Mouse (Mus musculus): ENCODE results near the gene Frmd6.

Gene Frmd6

DNA sequence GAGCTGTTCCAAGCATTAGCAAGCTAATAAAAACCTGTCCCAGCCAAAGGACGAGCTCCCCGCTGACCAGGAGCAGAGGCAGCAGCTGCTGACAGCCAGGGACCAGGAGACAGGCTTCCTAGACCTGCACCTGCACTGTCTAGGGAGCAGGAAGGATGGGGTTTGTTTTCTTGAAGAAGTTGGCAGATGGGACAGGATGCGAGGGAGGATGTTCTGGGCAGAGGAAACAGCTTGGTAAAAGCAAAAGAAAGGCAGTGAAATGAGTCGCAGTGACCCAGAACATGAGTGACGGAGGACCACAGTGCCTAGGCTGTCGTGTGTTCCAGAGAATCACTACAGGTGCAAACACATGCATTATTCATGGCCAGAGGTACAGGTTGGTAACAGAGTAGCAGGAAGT is 27.7 kb downstream of the Frmd6 start:
- DNase-seq (ENCODE audit: low spot score): no peak

DNA sequence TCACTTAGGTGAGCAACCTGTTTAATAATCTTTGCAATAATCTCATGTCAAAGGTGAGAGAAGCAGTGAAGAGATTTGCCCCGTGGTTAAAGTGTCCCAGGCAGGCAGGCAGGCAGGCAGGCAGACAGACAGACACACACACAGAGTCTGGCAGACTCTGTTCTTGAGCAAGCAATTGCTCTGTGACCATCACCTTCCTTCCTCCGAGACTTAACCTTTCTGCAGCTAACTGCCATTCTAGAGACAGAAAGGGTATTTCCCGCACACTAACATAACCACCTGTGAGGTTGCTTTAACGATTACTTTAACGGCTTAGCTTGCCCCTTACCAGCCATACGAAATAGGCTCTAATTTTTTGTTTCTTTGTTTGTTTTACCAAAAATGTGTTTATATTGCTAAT is 30.4 kb downstream of the Frmd6 start:
- no peak for DNase-seq (ENCODE audit: low spot score)

DNA sequence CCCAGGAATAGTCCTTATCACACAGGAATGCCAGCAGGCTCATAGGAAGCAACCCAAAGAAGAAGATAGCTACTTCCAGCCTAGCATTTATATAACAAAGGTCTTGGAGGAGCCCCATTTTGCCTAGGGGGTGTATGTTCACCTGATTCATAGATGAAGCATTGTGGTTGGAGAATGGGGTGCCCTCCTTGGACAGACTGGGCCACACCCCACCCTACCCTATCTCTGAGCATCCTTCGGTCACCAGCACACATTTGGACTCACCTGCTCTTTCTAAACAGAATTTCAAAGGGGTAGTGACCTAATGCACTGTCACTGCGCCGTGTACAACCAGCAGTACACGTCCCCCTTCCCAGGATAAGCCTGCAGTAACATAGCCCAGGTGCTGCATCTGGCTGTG is 31.5 kb downstream of the Frmd6 start:
- DNase-seq (ENCODE audit: low spot score): no peak

DNA sequence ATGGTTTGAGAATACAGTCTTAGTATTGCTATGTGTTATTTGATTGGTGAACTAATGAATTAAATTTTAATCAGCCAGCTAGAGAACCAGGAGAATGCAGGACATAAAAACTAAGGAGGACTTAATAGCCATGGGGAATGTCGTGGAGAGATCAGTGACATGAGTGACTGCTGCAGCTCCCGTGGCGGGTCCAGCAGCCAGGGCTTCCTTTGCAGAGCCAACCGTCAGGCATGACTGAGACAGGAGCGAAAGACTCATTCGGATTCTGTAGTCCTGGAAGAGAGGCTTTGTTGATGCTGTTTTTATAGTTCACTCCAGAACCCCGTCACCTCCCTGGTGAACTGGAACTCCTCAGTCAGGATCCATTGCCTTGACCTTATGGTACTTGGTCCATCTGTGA is 38.0 kb downstream of the Frmd6 start:
- DNase-seq (ENCODE audit: low spot score): no peak

GRCm38 (mm10) chr12:70867780-70868179 is 42.5 kb downstream of the Frmd6 start:
- DNase-seq (ENCODE audit: low spot score): no peak

- DNase-seq (ENCODE audit: low spot score): no peak
Observed at GRCm38 (mm10) chr12:70868190-70868987, 43.1 kb downstream of the Frmd6 start.

DNA sequence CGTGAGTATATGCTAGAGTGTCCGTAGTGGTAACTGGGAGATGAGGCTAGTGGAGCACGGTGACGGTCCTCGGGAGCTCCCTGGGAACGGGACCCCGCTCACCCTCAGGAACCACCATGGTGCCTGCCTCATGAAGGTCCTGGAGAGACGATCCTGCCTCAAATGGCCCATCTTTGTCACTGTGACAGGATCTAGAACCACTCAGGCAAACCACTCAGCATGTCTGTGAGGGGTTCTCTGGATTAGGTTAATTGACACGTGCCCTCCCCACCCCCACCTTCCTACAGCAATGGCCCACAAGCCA is 43.6 kb downstream of the Frmd6 start:
- DNase-seq (ENCODE audit: low spot score): no peak

DNA sequence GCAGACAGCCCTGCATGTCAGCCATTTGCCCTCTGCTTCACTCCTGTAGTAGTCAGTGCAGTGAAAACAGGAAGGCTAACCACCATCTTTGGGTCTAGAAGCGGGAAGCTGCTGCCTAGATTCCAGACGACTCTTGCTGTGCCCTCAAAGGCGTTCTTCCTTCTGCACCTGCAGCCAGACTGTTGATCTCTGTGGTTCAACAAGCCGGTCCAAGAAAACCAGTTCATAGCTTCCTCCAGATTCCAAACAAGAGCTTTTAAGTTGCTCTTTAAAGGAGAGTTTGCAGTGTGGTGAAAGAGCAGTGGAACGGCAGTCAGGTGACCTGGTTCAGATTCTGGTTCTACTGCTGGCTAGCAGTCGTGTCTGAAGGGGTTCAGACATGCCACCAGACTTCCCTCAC is 48.2 kb downstream of the Frmd6 start:
- DNase-seq (ENCODE audit: low spot score): no peak

DNA sequence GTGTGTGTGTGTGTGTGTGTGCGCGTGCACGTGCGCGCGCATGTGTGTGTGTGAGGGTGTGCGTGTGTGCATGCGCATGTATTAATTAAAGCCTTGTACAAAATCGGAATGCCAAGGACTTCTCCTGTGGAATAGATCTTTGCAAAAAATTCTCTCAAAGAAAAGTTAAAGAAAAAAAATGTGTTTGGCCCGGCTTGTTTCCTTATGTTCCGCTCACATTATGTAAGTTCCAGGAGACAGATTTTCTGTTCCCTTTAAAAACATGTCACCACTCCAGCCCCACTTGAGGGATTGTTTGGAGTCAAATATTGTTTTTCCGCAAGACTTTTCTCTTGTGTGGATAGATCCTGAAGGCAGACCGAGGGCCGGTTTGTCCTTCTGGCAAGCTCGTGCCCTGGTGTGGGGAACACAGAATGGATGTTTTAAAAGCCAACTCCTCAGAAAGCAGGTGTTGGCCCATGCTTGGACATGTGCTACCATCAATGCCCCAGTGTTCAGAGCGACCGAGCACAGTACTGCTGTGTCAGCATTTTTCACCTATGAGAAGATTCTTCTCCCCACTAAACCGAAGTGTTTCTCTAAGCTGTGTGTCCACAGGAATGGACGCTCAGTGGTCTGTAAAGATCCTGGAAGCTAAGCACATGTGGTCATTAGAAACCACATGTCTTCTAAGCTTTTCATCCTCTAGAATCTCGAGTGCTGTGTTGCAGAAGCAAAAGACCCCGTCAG is 51.1 kb downstream of the Frmd6 start:
- no peak for DNase-seq (ENCODE audit: low spot score)

DNA sequence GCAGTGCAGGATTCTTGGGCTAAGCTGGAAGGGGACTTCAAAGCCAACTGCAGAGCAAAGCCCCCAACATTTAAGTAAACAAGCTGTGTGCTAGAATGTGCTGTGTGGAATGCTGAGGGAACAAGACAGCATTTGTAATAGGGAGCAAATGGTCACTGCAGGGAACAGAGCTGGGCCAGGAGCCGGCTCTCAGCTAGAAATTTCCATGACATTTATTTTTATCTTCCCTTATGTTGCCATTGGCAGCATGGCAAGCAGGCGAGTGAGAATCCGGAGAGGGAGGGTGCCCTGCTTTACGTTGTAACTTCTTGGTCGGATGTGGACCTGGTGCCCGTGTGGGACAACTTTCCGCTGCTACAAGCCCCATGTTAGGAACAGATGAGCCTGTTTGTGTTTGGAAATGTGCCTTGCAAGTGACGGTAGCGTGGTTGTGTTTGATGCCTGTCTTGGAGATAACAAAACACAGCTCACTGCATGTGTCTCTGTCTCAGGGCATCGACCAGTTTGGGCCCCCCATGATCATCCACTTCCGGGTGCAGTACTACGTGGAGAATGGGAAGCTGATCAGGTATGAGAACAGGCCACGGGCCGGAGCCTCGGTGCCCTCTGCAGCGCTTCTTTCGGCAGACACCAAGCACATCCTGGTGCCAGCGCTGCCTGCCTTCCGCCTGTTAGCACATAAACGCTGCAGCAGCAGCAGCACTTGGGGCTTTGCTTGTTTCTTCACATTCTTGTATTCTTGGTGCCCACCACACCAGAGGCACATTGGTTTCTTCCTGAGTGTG is 52.8 kb downstream of the Frmd6 start:
- no peak for DNase-seq (ENCODE audit: low spot score)

GRCm38 (mm10) chr12:70880396-70880975 is 55.2 kb downstream of the Frmd6 start:
- DNase-seq (ENCODE audit: low spot score): no peak

DNA sequence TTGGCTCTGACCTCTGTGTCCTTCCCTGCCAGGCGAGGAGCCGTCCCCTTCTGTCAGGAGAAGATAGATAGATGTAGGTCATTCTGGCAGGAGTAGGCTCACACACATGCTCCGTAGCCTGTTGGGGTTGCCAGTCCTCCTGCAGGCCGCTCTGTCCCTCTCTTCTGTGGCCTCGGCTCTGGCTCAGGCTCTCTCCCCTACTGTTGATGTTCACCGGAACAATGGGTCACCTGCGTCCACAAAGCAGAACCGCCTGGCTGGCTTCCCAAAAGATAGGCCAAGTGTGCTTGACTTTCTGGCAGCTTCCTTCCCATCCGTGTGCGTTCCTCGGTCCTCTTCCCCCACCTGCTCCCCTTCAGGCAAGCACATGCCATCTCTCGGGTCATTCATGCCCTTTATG is 56.0 kb downstream of the Frmd6 start:
- no peak for DNase-seq (ENCODE audit: low spot score)

- DNase-seq (ENCODE audit: low spot score): peak; percentile 43
Observed at GRCm38 (mm10) chr12:70881854-70882253, 56.5 kb downstream of the Frmd6 start.

- no peak for DNase-seq (ENCODE audit: low spot score)
Observed at GRCm38 (mm10) chr12:70883141-70883540, 57.8 kb downstream of the Frmd6 start.

DNA sequence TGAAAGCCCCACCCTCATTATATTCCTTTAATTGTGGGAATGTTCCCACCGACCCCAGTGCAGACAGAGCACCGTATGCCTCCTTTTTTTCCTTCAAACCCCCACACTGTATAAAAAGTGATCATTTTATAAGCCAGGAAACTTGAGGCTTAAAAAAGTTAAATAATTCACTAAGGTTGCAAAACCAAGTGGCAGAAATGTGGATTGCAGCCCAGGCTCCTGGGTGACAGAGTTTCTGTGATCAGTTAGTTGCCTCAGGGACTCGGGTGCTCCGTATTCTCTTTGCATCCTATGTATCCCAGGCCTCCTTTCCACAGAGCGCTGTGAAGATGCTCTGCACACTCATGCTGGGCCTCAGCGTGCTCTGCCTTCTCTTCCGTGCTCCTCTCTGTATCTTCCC is 58.8 kb downstream of the Frmd6 start:
- DNase-seq (ENCODE audit: low spot score): no peak

DNA sequence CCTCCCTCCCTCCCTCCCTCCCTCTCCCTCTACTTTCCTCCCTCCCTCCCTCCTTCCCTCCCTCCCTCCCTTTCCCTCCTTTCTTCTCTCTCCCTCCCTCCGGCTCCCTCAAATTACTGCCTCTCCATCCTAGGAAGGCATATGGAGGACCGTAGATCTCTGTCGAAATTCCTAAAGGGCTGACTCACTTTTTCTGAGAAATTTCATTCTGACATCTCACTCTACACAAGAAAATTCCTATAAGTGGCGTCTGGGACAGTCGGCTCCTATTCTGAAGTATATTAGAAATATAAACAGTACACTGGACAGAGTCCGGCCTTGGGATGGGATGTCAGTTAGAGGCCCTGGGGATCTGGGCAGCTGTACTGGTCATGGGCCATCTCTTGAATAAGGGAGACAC is 59.7 kb downstream of the Frmd6 start:
- no peak for DNase-seq (ENCODE audit: low spot score)

DNA sequence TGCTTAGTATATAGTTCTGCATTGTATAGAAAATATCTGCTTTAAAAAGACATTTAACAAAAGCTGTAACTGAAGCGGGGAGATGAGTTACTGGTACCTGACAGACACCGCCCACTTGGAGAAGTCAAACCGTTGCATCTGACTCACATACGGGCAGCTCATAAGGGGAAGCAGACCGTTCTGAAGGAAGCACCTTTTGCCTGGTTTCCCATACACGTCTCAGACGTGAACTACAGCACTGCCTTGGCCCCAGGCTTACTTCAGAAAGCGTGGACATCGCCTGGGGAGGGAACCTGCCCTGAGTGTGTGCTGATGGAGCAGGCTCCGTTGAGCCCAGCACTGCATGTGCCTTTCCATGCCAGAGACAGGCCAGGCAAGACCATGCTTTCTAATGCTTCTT is 60.3 kb downstream of the Frmd6 start:
- no peak for DNase-seq (ENCODE audit: low spot score)

DNA sequence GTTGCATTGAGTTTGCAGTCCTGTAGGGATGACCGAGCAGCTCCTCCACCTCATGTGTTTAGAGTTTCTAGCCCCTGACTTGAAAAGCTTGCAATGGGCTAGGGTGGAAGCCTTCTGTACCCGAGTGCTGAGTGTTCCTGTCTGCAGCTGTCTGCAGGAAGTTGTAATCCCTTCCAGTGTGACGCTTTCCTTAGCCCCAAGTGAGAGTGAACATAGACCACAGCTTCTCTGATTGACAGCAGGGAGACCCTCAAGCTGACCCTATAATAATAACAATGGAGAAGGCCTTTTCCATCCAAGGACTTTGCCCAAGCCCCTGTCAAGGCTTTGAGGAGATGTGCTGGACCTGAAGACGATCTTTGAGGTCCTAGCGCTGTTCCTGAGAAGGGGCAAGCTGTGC is 65.1 kb downstream of the Frmd6 start:
- no peak for DNase-seq (ENCODE audit: low spot score)

DNA sequence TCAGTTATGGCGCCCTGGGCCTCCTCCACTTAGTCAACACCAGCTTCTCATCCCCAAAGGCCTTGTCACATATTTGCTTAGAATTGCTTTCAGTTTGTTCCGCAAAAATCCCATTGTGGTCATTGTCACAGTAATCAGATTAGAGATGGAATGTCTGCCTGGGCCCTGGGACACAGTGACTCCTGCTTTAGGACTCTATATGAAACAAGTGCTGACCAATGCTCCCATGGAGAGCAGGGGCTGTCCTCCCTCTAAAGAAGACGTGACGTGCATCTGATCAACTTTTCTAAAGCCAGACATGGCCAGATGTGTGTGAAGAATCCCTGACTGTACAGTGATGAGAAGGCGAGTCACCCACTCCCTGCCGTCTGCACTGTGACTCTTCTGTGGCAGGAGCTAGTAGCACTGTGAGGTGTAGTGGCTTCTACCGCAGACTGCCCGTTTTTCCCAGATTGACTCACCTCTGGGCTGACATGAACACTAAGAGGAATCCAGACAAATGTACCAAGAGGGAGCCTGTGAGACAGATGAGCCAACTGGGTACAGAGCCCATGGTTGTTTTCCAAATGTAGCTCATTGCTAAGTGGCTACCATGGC is 65.7 kb downstream of the Frmd6 start:
- DNase-seq (ENCODE audit: low spot score): no peak

DNA sequence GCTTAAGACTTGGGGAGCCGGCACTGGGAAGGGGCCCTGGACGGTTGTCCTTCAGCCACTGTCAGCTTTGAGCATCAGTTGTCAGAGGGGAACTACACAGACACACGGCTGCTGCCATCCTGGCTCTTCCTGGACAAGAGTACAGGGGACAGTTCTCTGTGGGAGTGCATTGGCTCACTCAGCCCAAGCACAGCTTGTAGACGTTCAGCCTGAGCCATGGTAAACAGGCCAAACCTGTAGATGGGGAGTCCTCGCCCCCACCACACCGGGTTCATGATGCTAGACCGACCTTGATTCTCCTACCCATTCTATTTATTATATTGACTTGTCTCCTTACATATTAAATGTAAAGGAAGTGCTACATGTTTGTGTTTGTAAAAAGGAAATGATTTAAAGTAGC is 70.0 kb downstream of the Frmd6 start:
- DNase-seq (ENCODE audit: low spot score): no peak

- no peak for DNase-seq (ENCODE audit: low spot score)
Observed at GRCm38 (mm10) chr12:70896068-70896467, 70.8 kb downstream of the Frmd6 start.

- no peak for DNase-seq (ENCODE audit: low spot score)
Observed at GRCm38 (mm10) chr12:70897434-70897833, 72.1 kb downstream of the Frmd6 start.

All from left cerebral cortex, adult 11 months (tissue).